Mouse (Mus musculus) retina, postnatal 1 day (tissue): ENCODE results near the gene Zfp827.
"Not testable (repeated sequence)": the region's sequence is repeated elsewhere in the genome, so short reads cannot be mapped to it uniquely, and the experiment has no call there.

Experiments used
- DNase-seq: peaks from one replicate; pipeline ENCODE4 v3.0.0-alpha.2; 2012

The Zfp827 gene

GRCm38 (mm10) chr8:79114561-79114960 is 86.3 kb downstream of the Zfp827 start:
- no peak for DNase-seq

DNA sequence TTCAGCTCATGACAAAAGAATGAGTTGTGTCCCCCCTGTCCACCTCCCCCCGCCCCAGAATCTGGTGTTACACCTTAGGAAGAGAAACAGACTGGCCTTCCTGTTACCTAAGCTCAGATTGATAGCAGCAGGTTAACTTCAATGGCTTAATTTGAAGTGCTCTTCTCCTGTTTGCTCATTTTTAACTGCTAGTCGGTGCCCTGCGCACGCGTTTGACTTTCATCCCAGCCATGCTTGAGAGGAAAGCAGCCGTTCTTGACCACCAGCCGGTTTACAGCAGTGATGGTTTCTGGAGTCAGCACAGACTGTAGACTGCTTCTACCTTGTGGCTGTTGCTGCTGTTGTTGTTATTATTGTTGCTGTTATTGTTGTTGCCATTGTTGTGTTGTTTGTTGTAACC is 88.2 kb downstream of the Zfp827 start:
- DNase-seq = no peak

GRCm38 (mm10) chr8:79117711-79118110 is 89.5 kb downstream of the Zfp827 start:
- DNase-seq = no peak

GRCm38 (mm10) chr8:79121614-79122013 is 93.4 kb downstream of the Zfp827 start:
- no peak for DNase-seq

DNA sequence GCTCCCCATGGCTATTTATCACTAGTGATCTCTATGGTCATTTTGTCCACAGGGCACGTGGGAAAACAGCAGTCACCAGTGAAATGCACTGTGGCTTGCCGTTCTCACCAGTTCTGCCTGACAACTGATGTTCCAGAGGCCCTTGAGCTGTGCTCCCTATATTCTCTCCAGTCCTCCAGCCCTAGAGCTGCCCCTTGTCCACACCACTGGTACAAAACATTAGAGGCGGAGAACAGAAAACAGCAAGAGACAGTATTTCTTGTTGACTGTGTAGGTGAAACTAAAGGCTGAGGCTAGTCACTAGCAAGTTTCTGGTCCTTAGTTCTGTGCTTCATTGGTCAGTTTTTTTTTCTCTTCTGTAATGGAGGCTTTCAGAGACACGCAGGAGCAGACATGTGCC is 96.0 kb downstream of the Zfp827 start:
- DNase-seq = no peak

GRCm38 (mm10) chr8:79127211-79127816 is 99.1 kb downstream of the Zfp827 start:
- peak; percentile 6 for DNase-seq

DNA sequence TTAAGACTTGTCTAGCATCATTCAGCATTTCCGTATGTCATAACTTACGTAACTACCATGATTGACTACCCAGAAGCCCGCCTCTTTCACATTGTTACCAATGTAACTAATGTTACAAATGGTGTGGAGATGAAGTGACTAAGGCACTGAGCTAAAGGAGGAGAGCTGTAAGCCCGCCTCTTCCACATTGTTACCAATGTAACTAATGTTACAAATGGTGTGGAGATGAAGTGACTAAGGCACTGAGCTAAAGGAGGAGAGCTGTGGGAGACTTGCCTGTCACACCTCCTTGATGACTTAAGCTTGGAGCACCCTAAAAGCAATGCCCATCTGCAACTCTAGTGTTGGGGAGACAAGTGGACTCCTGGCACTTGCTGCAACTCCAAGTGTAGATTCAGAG is 100.3 kb downstream of the Zfp827 start:
- DNase-seq = not testable (repeated sequence)

DNA sequence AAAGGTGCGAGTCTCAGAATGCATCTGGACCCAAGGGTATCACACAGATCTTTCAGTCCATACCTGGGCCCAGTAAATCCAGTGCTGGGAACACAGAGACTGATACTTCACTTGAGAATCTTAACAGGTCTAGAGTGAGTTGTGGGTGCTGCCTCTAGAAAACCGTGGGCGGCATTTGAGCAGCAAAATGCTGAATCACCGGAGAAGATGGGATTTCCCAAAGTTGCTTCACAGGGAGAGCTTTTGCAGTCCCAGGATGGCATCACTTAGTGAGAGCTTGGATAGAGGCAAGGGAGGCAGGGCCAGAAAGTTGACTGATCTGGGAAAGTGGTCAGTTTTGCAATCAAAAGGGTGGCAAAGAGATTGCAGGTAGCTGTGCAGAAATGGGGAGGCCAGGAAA is 111.4 kb downstream of the Zfp827 start:
- DNase-seq = no peak

- DNase-seq = no peak
These were observed 112.7 kb downstream of the Zfp827 start for GRCm38 (mm10) chr8:79140981-79141380.

DNA sequence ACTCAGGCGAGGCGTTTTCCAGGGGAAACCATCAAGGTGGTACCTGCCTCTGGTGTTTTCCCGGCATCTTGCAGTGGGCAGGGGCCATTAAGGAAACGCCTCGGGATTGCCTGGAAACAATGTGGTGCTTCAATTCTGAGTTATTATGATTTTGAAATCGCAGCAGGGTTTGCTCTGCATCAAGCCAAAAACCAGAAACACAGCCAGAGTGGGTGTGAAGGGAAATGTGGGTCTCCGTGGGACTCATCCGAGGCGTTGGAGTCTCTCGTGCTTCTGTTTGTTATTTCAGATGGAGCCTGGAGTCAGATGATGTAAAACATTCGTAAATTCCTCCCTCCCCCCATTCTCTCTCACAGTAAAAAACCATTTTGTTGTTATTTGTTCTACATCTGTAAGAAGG is 113.4 kb downstream of the Zfp827 start:
- no peak for DNase-seq

DNA sequence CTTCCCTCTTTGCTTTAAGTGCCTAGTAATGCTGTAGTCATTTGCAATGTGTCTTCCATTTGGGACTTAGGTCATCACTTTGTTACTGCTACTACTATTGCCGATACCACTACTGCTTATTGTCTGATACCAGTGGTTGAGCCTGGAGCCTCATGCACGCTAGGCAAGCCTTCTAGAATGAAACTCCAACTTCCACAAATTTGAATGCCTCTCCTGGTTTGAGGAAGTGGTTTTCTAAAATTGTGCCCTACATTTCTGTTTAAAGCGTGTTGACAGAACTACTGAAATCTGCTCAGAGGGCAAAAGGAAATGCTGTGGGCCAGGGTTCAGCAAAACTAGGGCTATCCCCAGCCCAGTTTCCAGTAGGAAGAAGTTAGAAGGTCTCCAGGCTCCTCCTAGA is 115.5 kb downstream of the Zfp827 start:
- DNase-seq = no peak

- DNase-seq = no peak
These were observed 117.0 kb downstream of the Zfp827 start for GRCm38 (mm10) chr8:79145210-79145609.

GRCm38 (mm10) chr8:79145626-79146025 is 117.4 kb downstream of the Zfp827 start:
- DNase-seq = no peak

DNA sequence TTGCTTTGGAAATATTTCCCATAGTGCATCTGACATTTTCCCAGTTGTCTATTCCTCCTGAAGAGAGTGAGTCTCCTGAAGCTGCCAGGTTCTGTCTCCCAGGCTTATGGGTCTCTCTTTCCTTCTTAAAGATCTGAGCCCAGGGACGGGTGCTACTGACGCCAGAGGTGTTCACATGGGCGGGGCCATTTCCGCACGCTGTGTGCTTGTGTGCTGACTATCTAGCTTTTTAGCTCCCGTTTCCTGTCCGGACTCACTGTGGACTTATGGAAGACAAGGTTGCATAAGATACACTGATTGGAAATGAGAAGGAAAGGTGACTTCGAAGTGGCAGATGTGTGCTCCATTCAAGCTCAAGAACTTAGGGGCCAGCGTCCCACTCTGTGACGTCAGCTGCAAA is 120.6 kb downstream of the Zfp827 start:
- no peak for DNase-seq

GRCm38 (mm10) chr8:79149880-79150279 is 121.6 kb downstream of the Zfp827 start:
- no peak for DNase-seq

- no peak for DNase-seq
These were observed 122.4 kb downstream of the Zfp827 start for GRCm38 (mm10) chr8:79150544-79151192.

GRCm38 (mm10) chr8:79151644-79152043 is 123.4 kb downstream of the Zfp827 start:
- DNase-seq = no peak

DNA sequence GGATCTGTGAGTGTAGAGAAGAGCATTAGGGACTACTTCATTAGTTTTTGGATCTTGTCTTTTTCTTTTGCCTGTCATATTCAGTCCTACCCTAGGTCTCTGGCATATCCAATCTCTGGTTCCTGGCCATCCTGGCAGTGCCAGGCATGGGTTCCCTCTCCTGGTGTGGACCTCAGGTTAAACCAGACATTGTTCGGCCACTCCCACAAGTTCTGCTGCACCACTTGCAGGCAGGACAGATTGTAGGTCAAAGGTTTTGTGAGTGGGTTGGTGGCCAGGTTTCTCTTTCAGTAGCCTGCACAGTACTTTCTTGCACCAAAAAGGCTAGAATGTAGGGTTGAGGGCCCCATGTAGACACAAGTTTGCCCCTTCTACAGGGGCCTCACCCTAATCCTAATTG is 125.0 kb downstream of the Zfp827 start:
- DNase-seq = no peak

- no peak for DNase-seq
These were observed 125.4 kb downstream of the Zfp827 start for GRCm38 (mm10) chr8:79153637-79154036.

DNA sequence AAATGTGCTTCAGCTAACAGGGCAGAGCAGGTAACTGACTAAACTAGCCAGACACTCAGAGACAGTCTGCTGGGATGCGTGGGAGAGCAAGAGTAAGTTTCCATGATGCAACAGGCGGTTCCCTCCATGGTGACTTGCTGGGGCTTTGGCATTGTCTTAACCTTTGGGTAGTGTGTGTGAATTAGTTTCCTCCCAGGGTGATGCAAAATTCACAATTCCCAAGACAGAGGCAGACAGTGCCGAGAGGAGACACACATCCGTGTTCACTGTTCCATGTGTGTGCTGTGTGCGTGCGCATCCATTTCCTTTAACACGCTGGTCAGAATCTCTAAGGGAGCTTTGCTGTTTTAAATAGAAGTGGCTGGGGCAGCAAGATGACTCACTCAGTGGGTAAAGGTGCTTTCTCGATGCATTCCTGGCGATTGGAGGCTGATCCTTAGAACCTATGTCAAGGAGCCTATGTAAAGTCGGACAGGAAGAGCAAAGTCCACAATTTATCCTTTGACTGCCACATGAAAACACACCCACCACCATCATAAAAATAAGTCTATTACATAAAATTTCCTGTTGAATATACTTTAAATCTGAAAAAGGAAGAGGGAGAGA is 127.4 kb downstream of the Zfp827 start:
- no peak for DNase-seq

DNA sequence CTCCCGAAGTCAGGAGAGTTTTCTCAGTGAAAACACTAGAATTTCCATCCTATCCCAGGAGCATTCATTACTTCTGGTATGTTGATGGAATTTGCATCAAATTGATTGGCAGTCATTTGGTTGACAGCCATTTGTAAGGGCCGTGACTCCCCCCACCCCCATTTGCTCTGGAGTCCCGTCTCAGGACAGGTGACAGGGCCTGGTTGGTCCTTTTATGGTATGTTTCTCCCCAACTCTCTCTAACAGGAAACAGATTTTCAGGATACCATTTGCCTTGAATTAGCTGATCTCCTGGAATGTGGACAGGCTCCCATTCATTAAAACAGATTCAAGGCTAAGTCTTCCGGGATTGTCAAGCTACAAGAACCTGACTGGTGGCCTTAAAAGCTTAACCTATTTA is 129.1 kb downstream of the Zfp827 start:
- no peak for DNase-seq

GRCm38 (mm10) chr8:79158357-79158756 is 130.1 kb downstream of the Zfp827 start:
- DNase-seq = no peak

- DNase-seq = no peak
These were observed 131.2 kb downstream of the Zfp827 start for GRCm38 (mm10) chr8:79159397-79159796.

GRCm38 (mm10) chr8:79160302-79160701 is 132.1 kb downstream of the Zfp827 start:
- peak; percentile 48 for DNase-seq
